Mouse (Mus musculus): Measurements from ENCODE around the gene Jak1. TPM values are rescaled to one million over a fixed set of nuclear protein-coding genes. Genes with fewer than 3 reads are reported as not detected.

The Jak1 gene
- polyA plus RNA-seq, 1 experiment from 2014 or later, result 61.7 TPM

Other genes with a start within 250 kb of the Jak1 start
- not detected in 2 replicates for gene Gm10577, start 244.6 kb downstream of the Jak1 start, polyA plus RNA-seq (2016; fragmentation: Nextera tagmentation; extraction: Ambion mirVana)
- 13.1 and 13.6 TPM in 2 replicates for gene Raver2, start 196.3 kb downstream of the Jak1 start, polyA plus RNA-seq (2016; fragmentation: Nextera tagmentation; extraction: Ambion mirVana)
- gene Ak4, start 154.0 kb upstream of the Jak1 start, polyA plus RNA-seq (2016; fragmentation: Nextera tagmentation; extraction: Ambion mirVana), result 11.5 and 13.9 TPM in 2 replicates
- 15.3 and 17.9 TPM in 2 replicates for gene Dnajc6, start 231.4 kb upstream of the Jak1 start, polyA plus RNA-seq (2016; fragmentation: Nextera tagmentation; extraction: Ambion mirVana)

All from hindbrain, embryonic 12.5 days (tissue).